Mouse (Mus musculus): ENCODE data around the gene Zfp444.
A peak's percentile ranks its signal among the peaks of the same experiment; 100 is the strongest.
"Not testable (repeated sequence)": the region's sequence is repeated elsewhere in the genome, so short reads cannot be mapped to it uniquely, and the experiment has no call there.

- TF ChIP-seq CTCF (IDR thresholded peaks at IDR 0.05; ENCODE audit: low read depth) = peak; percentile 56
- TF ChIP-seq EP300 (IDR thresholded peaks at IDR 0.05; ENCODE audit: low read depth) = not testable (repeated sequence)
Observed at GRCm38 (mm10) chr7:6240841-6241425, 68.9 kb downstream of the Zfp444 start.
